Mouse (Mus musculus) ES-E14 (cell line): Measurements from ENCODE around the gene Chid1. TPM values are rescaled to one million over a fixed set of nuclear protein-coding genes. Genes with fewer than 3 reads are reported as not detected.

Source experiments
- DNase-seq: peaks from one replicate; pipeline ENCODE4 v3.0.0-alpha.2; 2013; ENCODE audit warnings: low read depth, low spot score
- H3K27ac ChIP-seq: 2 replicates; pipeline ENCODE4 v1.5.1; 2012; ENCODE audit warnings: low read depth, mild to moderate bottlenecking, low read length, moderate library complexity, mixed read lengths; ENCODE audit not compliant: poor library complexity, insufficient read depth, severe bottlenecking
- H3K36me3 ChIP-seq: 2 replicates; pipeline ENCODE4 v1.6.1; 2012; ENCODE audit warnings: mild to moderate bottlenecking, low read length, moderate library complexity, mixed read lengths; ENCODE audit not compliant: control insufficient read depth, poor library complexity, insufficient read depth, severe bottlenecking
- H3K4me1 ChIP-seq, 2 experiments: fragments of 150-350 bp in 1 of 2; sonication (generic) in 1 of 2; 2 replicates each; pipeline ENCODE4 v1.6.1; 2012; ENCODE audit warnings: low read length in 2 of 2, mild to moderate bottlenecking in 1 of 2, mixed read lengths in 1 of 2; ENCODE audit not compliant: control insufficient read depth in 2 of 2, insufficient read depth in 2 of 2, poor library complexity in 1 of 2
- H3K4me3 ChIP-seq, 2 experiments: fragments of 150-350 bp in 1 of 2; sonication (generic) in 1 of 2; 2 replicates each; pipeline ENCODE4 v1.5.1; 2012; ENCODE audit warnings: low read length in 2 of 2, low read depth in 1 of 2, mild to moderate bottlenecking in 1 of 2, mixed read lengths in 1 of 2; ENCODE audit not compliant: insufficient read depth in 1 of 2, poor library complexity in 1 of 2, severe bottlenecking in 1 of 2
- H3K9ac ChIP-seq: 2 replicates; pipeline ENCODE4 v1.6.1; 2012; ENCODE audit warnings: low read depth, mild to moderate bottlenecking, low read length, mixed read lengths; ENCODE audit not compliant: poor library complexity, insufficient read depth, severe bottlenecking
- H3K9me3 ChIP-seq: fragments of 150-350 bp; sonication (generic); 2 replicates; pipeline ENCODE4 v1.6.1; 2012; ENCODE audit warnings: low read depth, mild to moderate bottlenecking, low read length; ENCODE audit not compliant: control insufficient read depth, insufficient read depth
- CHD2 ChIP-seq: IDR thresholded peaks from 2 replicates; pipeline ENCODE4 v1.6.1; 2014; ENCODE audit warnings: mild to moderate bottlenecking, low read depth, low read length, inconsistent platforms
- HCFC1 ChIP-seq: IDR thresholded peaks from 2 replicates; pipeline ENCODE4 v1.6.1; 2012; ENCODE audit warnings: low read length, inconsistent platforms, borderline replicate concordance; ENCODE audit not compliant: insufficient read depth
- MAFK ChIP-seq: IDR thresholded peaks from 2 replicates; pipeline ENCODE4 v1.6.1; 2014; ENCODE audit warnings: mild to moderate bottlenecking, low read depth, low read length, inconsistent platforms; ENCODE audit not compliant: insufficient read depth
- ZC3H11A ChIP-seq: IDR thresholded peaks from 2 replicates; pipeline ENCODE4 v1.6.1; 2012; ENCODE audit warnings: low read depth, mild to moderate bottlenecking, inconsistent platforms, low read length, borderline replicate concordance
- ZNF384 ChIP-seq: IDR thresholded peaks from 2 replicates; pipeline ENCODE4 v1.6.1; 2012; ENCODE audit warnings: low read depth, low read length, inconsistent platforms
- in situ Hi-C, 2 experiments: fragments of 600-800 bp; cut with MboI; formaldehyde crosslinking; loops; one replicate each; pipeline ENCODE4 v1.15.1; 2025; ENCODE audit warnings: low sequenced_read_pairs in 2 of 2, inconsistent platforms in 1 of 2; ENCODE audit not compliant: unreplicated experiment in 2 of 2
- total RNA-seq: library from RNA; depleted of rRNA; stranded (reverse); fragments of 300-350 nt; gene quantifications from 2 replicates; pipeline ENCODE4 v1.2.3, GENCODE M21; 2012

The Chid1 gene
- total RNA-seq, 1 experiment: 30.1 TPM

GRCm38 (mm10) chr7:141466607-141467148, 73.0 kb downstream of the Chid1 start:
- peaks cover 4 to 45% of the 10 kb centered on the region in 2 experiments; a peak in 3 of 4 replicates for H3K4me1 ChIP-seq
- peak overlapping the region; percentile 72; the same call in 1 of the 2 replicates for H3K9ac ChIP-seq
- no peak for DNase-seq
- peak overlapping the region; percentile 75 to 89 for H3K4me3 ChIP-seq
- in situ Hi-C loops: no loop called here
- no peaks in the 10 kb centered on the region for H3K9me3 ChIP-seq
- H3K27ac ChIP-seq: peak overlapping the region; percentile 10; the same call in 1 of the 2 replicates
- no peak for TF ChIP-seq HCFC1
- TF ChIP-seq ZC3H11A: no peak
- no peak for TF ChIP-seq ZNF384
- TF ChIP-seq CHD2: no peak
- TF ChIP-seq MAFK: no peak
- peaks cover 21% of the 10 kb centered on the region for H3K36me3 ChIP-seq

GRCm38 (mm10) chr7:141466045-141466394, 73.6 kb downstream of the Chid1 start:
- H3K9ac ChIP-seq: no peak overlapping the region; the same call in 1 of the 2 replicates

GRCm38 (mm10) chr7:141465388-141466044, 74.1 kb downstream of the Chid1 start:
- H3K4me3 ChIP-seq: no peak overlapping the region
- H3K27ac ChIP-seq: no peak overlapping the region
- DNase-seq: no peak
- no peak for TF ChIP-seq ZC3H11A
- TF ChIP-seq CHD2: no peak
- TF ChIP-seq HCFC1: no peak
- no peak for TF ChIP-seq MAFK
- TF ChIP-seq ZNF384: no peak
- peaks cover 4 to 49% of the 10 kb centered on the region in 2 experiments; a peak in 3 of 4 replicates for H3K4me1 ChIP-seq
- in situ Hi-C loops: no loop called here
- peaks cover 14% of the 10 kb centered on the region for H3K36me3 ChIP-seq
- H3K9ac ChIP-seq: no peak overlapping the region
- no peaks in the 10 kb centered on the region for H3K9me3 ChIP-seq

More at GRCm38 (mm10) chr7:141466045-141466394, 73.6 kb downstream of the Chid1 start:
- in situ Hi-C loops: no loop called here
- Histone ChIP-seq H3K4me1 (peaks cover 4 to 46% of the 10 kb centered on the region in 2 experiments; a peak in 3 of 4 replicates), H3K27ac (no peak overlapping the region), H3K4me3 (no peak overlapping the region), H3K9me3 (no peaks in the 10 kb centered on the region), H3K36me3 (peaks cover 16% of the 10 kb centered on the region)
- DNase-seq: no peak
- no peak for TF ChIP-seq CHD2
- TF ChIP-seq HCFC1: no peak
- no peak for TF ChIP-seq ZC3H11A
- no peak for TF ChIP-seq ZNF384
- TF ChIP-seq MAFK: no peak

- peaks cover 6% of the 10 kb centered on the region; the same call in 1 of the 2 replicates for H3K36me3 ChIP-seq
- no peak for DNase-seq
- no peak overlapping the region for H3K27ac ChIP-seq
- in situ Hi-C loops: no loop called here
- peaks cover 4 to 48% of the 10 kb centered on the region in 2 experiments; a peak in 3 of 4 replicates for H3K4me1 ChIP-seq
- H3K9ac ChIP-seq: peak overlapping the region; percentile 43; the same call in 1 of the 2 replicates
- H3K9me3 ChIP-seq: no peaks in the 10 kb centered on the region
- TF ChIP-seq HCFC1 (no peak), ZNF384 (no peak), CHD2 (no peak), MAFK (no peak), ZC3H11A (no peak)
- H3K4me3 ChIP-seq: peak overlapping the region; percentile 45 to 60
Observed at GRCm38 (mm10) chr7:141464603-141465201, 75.0 kb downstream of the Chid1 start.
